Mouse (Mus musculus) left cerebral cortex, adult 6 months (tissue): ENCODE data around the gene Ss18l2. TPM values are rescaled to one million over a fixed set of nuclear protein-coding genes. Genes with fewer than 3 reads are reported as not detected.

ENCODE experiments used
- long read RNA-seq, 2 experiments: library from polyadenylated mRNA; unstranded; transcript quantifications; one replicate each; pipeline ENCODE4 v2.0.0; 2019 to 2020
- polyA plus RNA-seq: library from polyadenylated mRNA; unstranded; fragments of <200 nt; fragmentation: Nextera tagmentation; gene quantifications from 2 replicates; pipeline ENCODE4 v1.2.3, GENCODE M21; 2021

Gene Ss18l2
- 339 and 487 TPM in 2 replicates for polyA plus RNA-seq
- long read RNA-seq, experiment 1, transcript Ss18l2-206 (2 exons, 2,316 nt) = minor isoform, 6 of 107 reads
- long read RNA-seq, experiment 1, transcript Ss18l2-203 (2 exons, 1,175 nt) = minor isoform, 37 of 107 reads
- long read RNA-seq, experiment 1, transcript Ss18l2-201 (3 exons, 577 nt) = major isoform, 42 of 107 reads
- long read RNA-seq, experiment 1, transcript Ss18l2-207 (1 exons, 2,354 nt) = minor isoform, 17 of 107 reads
- long read RNA-seq, experiment 1, partial matches to known transcripts = 0 of 107 reads
- long read RNA-seq, experiment 1, other reads (novel, unspliced or antisense) = 4 of 107 reads
- long read RNA-seq, experiment 2, transcript Ss18l2-201 (3 exons, 577 nt) = major isoform, 135 of 229 reads
- long read RNA-seq, experiment 2, transcript Ss18l2-203 (2 exons, 1,175 nt) = minor isoform, 82 of 229 reads
- long read RNA-seq, experiment 2, transcript Ss18l2-204 (3 exons, 315 nt) = minor isoform, 5 of 229 reads
- long read RNA-seq, experiment 2, partial matches to known transcripts = 0 of 229 reads
- long read RNA-seq, experiment 2, other reads (novel, unspliced or antisense) = 4 of 229 reads

DNA sequence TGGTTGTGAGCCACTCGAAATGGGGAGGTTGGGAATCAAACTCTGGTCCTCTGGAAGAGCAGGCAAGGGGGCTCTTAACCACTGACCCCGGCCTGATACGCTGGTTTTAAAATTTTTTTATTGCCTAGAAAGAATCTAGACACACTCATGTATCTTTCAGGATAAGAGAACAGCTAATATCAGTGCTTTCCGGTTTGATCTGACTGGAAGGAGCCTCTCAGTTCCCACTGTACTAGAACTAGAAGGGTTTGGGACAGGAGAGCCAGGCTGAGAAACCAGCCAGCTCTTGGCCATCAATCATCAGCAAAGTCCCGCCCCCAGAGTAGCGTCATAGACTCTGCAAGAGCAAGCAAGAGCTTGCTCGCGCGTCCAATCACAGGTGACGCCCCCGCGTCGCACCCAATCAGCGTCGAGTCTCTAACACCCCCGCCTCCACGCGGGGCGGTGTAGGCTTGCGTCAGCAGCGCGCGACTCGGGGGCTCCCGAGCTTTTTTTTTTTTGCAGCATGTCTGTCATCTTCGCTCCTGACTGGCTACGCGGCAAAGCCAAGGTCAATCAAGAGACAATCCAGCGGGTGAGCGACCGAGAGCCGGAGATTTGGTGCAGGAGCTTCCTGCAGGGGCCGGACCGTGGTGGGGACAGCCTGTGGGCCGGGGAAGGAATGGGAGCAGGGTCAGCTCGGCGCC lies at the start of gene Ss18l2:
Gene Ss18l2 (plus strand): TSS at position 432 of the 686 bp plus-strand sequence.

GRCm38 (mm10) chr9:121704646-121705625 lies 5.2 kb upstream of the Ss18l2 start, which contains the start of gene Sec22c:
Gene Sec22c, minus strand, starts transcription at chr9:121705490.

DNA sequence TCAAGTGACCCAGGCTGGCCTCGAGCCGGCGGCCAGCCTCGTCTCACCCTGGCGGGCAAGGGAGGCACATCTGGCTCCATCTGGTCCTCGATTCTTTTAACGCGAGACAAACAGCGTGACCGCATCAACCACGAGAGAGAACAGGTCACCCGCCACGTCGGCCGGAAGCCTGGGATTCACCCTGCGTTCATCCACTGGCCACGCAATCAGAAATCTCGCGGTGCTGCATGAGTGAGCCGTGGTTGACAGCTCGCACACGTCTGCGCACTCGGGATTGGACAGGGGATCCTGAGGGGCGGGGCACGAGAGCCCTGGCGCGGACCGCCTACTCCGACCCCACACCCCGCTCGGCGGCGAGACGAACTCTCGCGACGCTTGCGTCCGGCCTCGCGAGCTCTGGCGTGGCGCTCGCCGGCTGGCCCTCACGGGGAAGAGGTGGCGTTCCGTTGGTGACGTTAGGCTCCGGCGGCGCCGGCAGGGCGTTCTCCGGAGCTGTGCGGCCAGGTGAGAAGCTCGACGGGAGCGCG lies 8.7 kb downstream of the Ss18l2 start, which contains the start of gene Nktr:
Gene Nktr (plus strand): TSS at position 378 of the 527 bp plus-strand sequence.

GRCm38 (mm10) chr9:121759091-121760081 lies 49.3 kb downstream of the Ss18l2 start, which contains the start of gene Zfp651:
Gene Zfp651, plus strand, starts transcription at chr9:121759330.

Other genes starting within 250 kb of the Ss18l2 start
- 2,234 and 2,917 TPM in 2 replicates for gene Cck, start 214.6 kb upstream of the Ss18l2 start, polyA plus RNA-seq
- gene Lyzl4, start 68.2 kb upstream of the Ss18l2 start, polyA plus RNA-seq = 1.3 and 3.2 TPM in 2 replicates
- 2.2 and 3.0 TPM in 2 replicates for gene Vipr1, start 67.6 kb upstream of the Ss18l2 start, polyA plus RNA-seq
- gene Sec22c, start 4.8 kb upstream of the Ss18l2 start, polyA plus RNA-seq = 4.9 and 9.2 TPM in 2 replicates
- 15.9 and 20.9 TPM in 2 replicates for gene Nktr, start 8.8 kb downstream of the Ss18l2 start, polyA plus RNA-seq
- 7.3 and 8.1 TPM in 2 replicates for gene Zfp651, start 49.0 kb downstream of the Ss18l2 start, polyA plus RNA-seq
- 7.3 and 9.7 TPM in 2 replicates for gene Klhl40, start 67.3 kb downstream of the Ss18l2 start, polyA plus RNA-seq
- gene Hhatl, start 82.2 kb downstream of the Ss18l2 start, polyA plus RNA-seq = 17.1 and 18.6 TPM in 2 replicates
- 10.9 and 11.3 TPM in 2 replicates for gene Ccdc13, start 129.1 kb downstream of the Ss18l2 start, polyA plus RNA-seq
- gene Higd1a, start 148.0 kb downstream of the Ss18l2 start, polyA plus RNA-seq = 255 and 284 TPM in 2 replicates
- 1.2 and 1.5 TPM in 2 replicates for gene Ackr2, start 188.0 kb downstream of the Ss18l2 start, polyA plus RNA-seq
- gene Cyp8b1, start 206.0 kb downstream of the Ss18l2 start, polyA plus RNA-seq = 0.09 TPM in 1 of 2 replicates, not detected in the other
- gene Fam198a, start 240.7 kb downstream of the Ss18l2 start, polyA plus RNA-seq = 2.7 and 3.5 TPM in 2 replicates